Mouse (Mus musculus) layer of hippocampus, adult 2 months (tissue): ENCODE measurements at regions not wholly inside any gene's neighbourhood (a gene's known extent, or its start where the extent isn't known, plus 50 kb on each side); places are given as distances from the start of the nearest gene placed in this dataset.

Experiments used
- DNase-seq, 2 experiments: peaks; one replicate each; pipeline ENCODE4 v3.0.0; 2022; ENCODE audit warnings: low spot score in 2 of 2
- H3K27ac ChIP-seq: fragments of 200-600 bp; 2 replicates; pipeline ENCODE4 v1.8.1; 2022
- H3K4me3 ChIP-seq: fragments of 200-600 bp; 2 replicates; pipeline ENCODE4 v1.8.1; 2022; ENCODE audit warnings: mild to moderate bottlenecking
- CTCF ChIP-seq: fragments of 200-600 bp; conservative IDR thresholded peaks from 2 replicates; pipeline ENCODE4 v1.8.1; 2022; ENCODE audit warnings: antibody characterized with exemption, mild to moderate bottlenecking, moderate library complexity

GRCm38 (mm10) chr9:12870941-12871340, 374.7 kb downstream of the Jrkl start:
- no peak overlapping the region for H3K4me3 ChIP-seq
- no peak overlapping the region for H3K27ac ChIP-seq
- DNase-seq, result no peak
- no peak for TF ChIP-seq CTCF
